ENCODE assay signal across 10 mouse cellular contexts in the genomic region with DNA sequence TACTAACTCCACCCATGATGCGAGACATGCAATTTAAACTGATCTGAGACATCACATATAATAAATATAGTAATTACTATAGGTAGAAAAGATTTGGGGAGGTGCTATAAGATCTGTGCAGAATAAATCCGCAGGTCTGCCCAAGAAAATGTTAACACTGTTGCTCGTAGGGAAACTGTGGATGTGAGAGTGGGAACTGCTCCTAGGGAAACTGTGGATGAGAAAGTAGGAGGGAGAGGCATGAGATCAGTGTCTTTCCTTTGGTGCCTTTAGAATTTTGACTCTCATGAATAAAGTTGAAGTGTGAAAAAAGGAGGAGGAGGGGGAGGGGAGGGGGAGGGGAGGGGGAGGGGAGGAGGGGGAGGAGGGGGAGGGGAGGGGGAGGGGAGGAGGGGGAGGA.
"Had no signal": no experiment of that assay in that cellular context is flagged by ENCODE, and none has a peak within 500 bp of the region (broad histone marks: within the 10 kb centered on the region; RNA-seq: fewer than 3 reads in every experiment).

No protein-coding gene starts in this region.

- DNase-seq: retina, postnatal 1 day; right cerebral cortex, postnatal 25 days; right cerebral cortex, postnatal 4 days; spleen, adult 18-20 months; thymus, adult 18-20 months; thymus, adult 2 months; thymus, postnatal 14 days; thymus, postnatal 25 days; thymus, postnatal 36 days; thymus, postnatal 4 days had no signal
